Mouse (Mus musculus) G1E (cell line): ENCODE measurements around the gene Ttc7.

ENCODE experiments used
- CTCF ChIP-seq: IDR thresholded peaks from 2 replicates; pipeline ENCODE4 v1.5.1; 2012; ENCODE audit warnings: low read depth, low read length, inconsistent platforms, mixed read lengths
- GATA1 ChIP-seq: IDR thresholded peaks from 2 replicates; pipeline ENCODE4 v1.6.1; 2012; ENCODE audit warnings: borderline replicate concordance, low read length, inconsistent platforms, mixed read lengths

DNA sequence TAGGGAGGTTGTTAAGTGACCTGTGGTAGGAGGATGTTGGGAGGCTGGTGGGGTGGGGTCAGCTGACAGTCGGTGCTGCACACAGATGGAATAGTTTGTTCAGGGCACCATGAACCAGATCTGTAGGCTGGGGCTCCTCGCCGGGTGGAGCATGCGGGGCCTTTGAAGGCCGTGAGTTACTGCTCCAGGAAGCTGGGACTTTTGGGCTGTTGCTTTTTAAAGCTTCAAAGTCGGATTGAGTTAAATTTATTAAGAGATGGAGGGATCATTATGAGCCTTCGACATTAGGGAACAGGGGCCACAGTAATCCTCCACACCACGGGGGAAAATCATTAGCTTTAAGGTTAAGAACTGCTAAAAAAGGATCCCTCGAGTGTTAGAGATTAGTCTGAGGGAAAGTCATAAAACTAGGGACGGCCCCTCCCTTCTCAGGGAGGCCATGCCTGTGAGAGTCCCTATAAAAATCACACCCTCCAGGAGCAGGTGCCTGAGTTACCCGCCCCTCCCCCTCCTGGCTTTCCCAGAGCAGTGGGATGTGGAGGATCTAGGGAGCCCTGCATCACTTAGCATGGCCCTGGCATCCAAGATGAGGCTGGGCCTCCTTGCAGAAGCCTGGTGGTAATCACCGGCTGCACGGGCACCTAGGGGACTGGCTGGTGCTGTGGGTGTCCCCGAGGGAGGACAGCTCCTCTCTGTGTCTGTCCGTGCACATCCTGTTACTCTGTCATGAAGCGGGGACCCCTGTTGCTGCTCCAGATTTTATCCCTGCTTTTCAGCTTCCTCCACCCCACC lies 69.6 kb downstream of the Ttc7 start:
- TF ChIP-seq CTCF (no peak), GATA1 (no peak)
